Mouse (Mus musculus): ENCODE data around the gene Olig1.

DNA sequence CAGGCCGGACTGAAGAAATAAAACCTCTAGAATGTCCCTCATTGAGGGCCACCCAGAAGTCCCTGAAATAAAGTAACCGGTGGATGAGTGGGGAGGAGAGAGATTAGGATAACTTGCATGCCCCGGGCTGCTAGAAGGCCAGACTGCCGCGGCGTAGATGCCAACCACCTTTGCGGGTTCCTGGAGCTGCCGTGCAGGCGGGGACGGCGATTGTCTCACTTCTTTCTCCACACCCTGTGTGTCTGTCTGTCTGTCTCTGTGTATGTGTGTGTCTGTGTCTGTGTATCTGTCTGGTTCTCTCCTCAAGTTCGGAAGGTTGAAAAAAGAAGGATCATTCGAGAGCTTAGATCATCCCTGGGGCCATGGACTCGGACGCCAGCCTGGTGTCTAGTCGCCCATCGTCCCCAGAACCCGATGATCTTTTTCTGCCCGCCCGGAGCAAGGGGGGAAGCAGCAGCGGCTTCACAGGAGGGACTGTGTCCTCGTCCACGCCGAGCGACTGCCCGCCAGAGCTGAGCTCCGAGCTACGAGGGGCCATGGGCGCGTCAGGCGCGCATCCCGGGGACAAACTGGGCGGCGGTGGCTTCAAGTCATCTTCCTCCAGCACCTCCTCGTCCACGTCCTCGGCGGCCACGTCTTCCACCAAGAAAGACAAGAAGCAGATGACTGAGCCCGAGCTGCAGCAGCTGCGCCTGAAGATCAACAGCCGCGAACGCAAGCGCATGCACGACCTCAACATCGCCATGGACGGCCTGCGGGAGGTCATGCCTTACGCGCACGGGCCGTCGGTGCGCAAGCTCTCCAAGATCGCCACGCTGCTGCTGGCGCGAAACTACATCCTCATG is 43.3 kb upstream of the Olig1 start:
- TF ChIP-seq CTCF (IDR thresholded peaks at IDR 0.05; ENCODE audit: low read depth) (no peak), EP300 (optimal IDR thresholded peaks at IDR 0.05) (no peak)
